Mouse (Mus musculus) C2C12 (cell line): ENCODE data around the gene Jam3.
"Not testable (repeated sequence)": the region's sequence is repeated elsewhere in the genome, so short reads cannot be mapped to it uniquely, and the experiment has no call there.

Experiments used
- CEBPB ChIP-seq: IDR thresholded peaks from one replicate; pipeline ENCODE4 v1.6.1; 2011; ENCODE audit warnings: low read depth, mild to moderate bottlenecking, control low read depth, moderate library complexity
- CTCF ChIP-seq: IDR thresholded peaks from one replicate; pipeline ENCODE4 v1.5.1; 2011; ENCODE audit not compliant: control insufficient read depth, insufficient read depth, insufficient read length
- FOSL1 ChIP-seq: IDR thresholded peaks from one replicate; pipeline ENCODE4 v1.8.0; 2011; ENCODE audit warnings: mild to moderate bottlenecking, low read length; ENCODE audit not compliant: poor library complexity, insufficient read depth, severe bottlenecking
- MAX ChIP-seq: IDR thresholded peaks from one replicate; pipeline ENCODE4 v1.6.1; 2011; ENCODE audit warnings: mild to moderate bottlenecking, control low read depth
- MYOD1 ChIP-seq: IDR thresholded peaks from one replicate; pipeline ENCODE4 v1.6.1; 2011; ENCODE audit warnings: low read depth; ENCODE audit not compliant: control insufficient read depth, insufficient read length
- MYOG ChIP-seq: IDR thresholded peaks from one replicate; pipeline ENCODE4 v1.6.1; 2011; ENCODE audit not compliant: control insufficient read depth, insufficient read length; ENCODE audit errors: extremely low read depth
- USF1 ChIP-seq: IDR thresholded peaks from one replicate; pipeline ENCODE4 v1.6.1; 2011; ENCODE audit warnings: low read depth, mild to moderate bottlenecking, control low read depth, moderate library complexity

DNA sequence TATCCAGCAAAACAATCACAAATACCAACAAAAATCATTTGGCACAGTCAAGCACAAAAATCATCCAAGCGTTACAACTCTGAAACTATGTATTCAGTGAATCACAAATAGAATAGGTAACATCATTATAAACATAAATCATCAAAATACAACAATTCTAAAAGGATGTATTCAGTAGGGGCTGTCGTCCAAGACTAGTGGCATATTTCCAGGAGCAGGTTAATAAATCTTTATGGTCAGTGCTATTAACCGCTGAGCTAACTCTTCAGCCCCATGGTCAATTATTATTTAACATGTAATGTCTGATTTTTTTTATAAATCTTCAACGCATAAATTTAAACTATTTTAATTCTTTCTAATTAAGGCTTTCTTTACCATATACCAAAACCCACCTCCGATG, 8.4 kb upstream of the Jam3 start:
- not testable (repeated sequence) for TF ChIP-seq CTCF, USF1, FOSL1, MYOG, MYOD1, MAX, CEBPB
